Mouse (Mus musculus) olfactory bulb, adult 2 months (tissue): Measurements from ENCODE around the gene Zbtb44.

Experiments used
- CTCF ChIP-seq: fragments of 200-500 bp; IDR thresholded peaks from 2 replicates; pipeline ENCODE4 v1.5.1; 2012; ENCODE audit warnings: low read depth, mild to moderate bottlenecking, low read length, moderate library complexity; ENCODE audit not compliant: insufficient read depth
- POLR2A ChIP-seq: fragments of 200-500 bp; IDR thresholded peaks from 2 replicates; pipeline ENCODE4 v1.6.1; 2012; ENCODE audit warnings: mild to moderate bottlenecking, low read depth, low read length, moderate library complexity; ENCODE audit not compliant: insufficient read depth

- TF ChIP-seq CTCF (no peak), POLR2A (no peak)
Observed at GRCm38 (mm10) chr9:31017616-31018015, 12.8 kb upstream of the Zbtb44 start.
